Mouse (Mus musculus): ENCODE measurements around the gene Nup35.

The Nup35 gene

GRCm38 (mm10) chr2:80616854-80617737 is at the start of gene Nup35, which contains the start of gene Dusp19:
TSS of gene Nup35 (plus strand) at chr2:80617236.
TSS of gene Dusp19 (plus strand) at chr2:80617045.
- CTCF ChIA-PET, result interaction anchor here in 2 of 4 experiments (0.7 to 1.1 kb wide), 4 partner anchors 16 to 80 kb away, joined by 3 to 4 read pairs (median 4); partner anchors contain the start of gene Nckap1 (in 2 of the 2)
- POLR2A ChIA-PET, result interaction anchor here (0.5 to 1.9 kb wide), 32 partner anchors 9 to 1979 kb away, joined by 3 to 11 read pairs (median 4); partner anchors contain the start of genes Cerkl (in 1 of the 4) and Nckap1 (in 1 of the 4)

GRCm38 (mm10) chr2:80567411-80567810 is 49.6 kb upstream of the Nup35 start:
- POLR2A ChIA-PET, result no interaction called here
- CTCF ChIA-PET, result no interaction called here

DNA sequence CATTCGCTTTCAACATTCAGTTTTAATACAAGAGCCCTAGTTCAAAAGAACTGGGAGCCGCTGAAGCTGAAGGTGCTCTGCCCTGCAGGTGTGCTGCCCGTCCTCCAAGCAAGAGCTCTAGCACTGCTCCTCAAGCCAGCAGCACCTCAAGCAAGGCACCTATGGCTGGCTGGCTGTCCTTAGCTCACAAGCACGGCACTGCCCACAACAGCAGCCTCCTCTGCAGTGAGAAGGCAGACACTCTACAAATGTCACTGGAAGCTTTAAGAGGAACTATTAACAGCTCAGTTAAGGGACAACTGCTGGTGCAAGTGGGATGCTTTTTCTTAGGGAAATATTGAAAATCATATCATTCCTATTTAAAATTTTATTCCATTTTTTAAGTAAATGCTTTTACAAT is 46.4 kb upstream of the Nup35 start:
- ChIA-PET POLR2A (interaction anchor here in 2 of 4 experiments (0.6 to 1.9 kb wide), 6 partner anchors 8 to 46 kb away, joined by 3 to 5 read pairs (median 4); partner anchors contain the start of genes Dusp19 (in 1 of the 2), Nckap1 (in 1 of the 2) and Nup35 (in 1 of the 2)), CTCF (no interaction called here)

- CTCF ChIA-PET, result no interaction called here
- POLR2A ChIA-PET, result interaction anchor here in 2 of 4 experiments (1.0 to 2.1 kb wide), 5 partner anchors 15 to 49 kb away, joined by 3 to 5 read pairs (median 3); no protein-coding TSS in a partner anchor
Observed at GRCm38 (mm10) chr2:80577286-80577685, 39.8 kb upstream of the Nup35 start.

DNA sequence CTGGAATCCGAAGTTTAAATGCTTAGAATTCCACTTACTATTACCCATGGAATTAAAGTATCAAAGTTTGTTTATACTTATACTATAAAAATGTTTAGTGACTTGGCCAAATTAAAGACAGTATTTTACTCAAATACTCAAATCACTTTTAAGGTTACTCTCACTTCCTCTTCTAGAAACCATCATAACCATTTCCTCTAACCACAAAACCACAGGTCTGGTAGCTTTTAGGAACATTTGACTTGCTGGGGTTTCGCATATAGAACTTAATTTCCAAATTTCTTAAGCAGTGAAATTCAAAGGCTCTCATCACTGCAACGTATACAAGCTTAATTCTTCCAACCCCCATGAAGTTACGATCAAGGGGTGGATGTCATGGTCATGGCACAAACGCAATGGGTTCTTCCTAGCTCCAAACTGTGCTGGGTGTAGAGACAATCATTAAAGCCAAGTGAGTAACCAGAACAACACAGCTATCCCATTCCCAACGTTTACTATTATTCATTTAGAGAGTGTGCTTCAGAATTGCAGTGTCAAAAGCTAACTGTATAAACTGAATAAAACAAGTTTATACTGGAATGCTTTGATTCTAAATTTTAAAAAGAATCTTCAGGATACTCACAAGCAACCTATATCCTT is 37.7 kb upstream of the Nup35 start:
- ChIA-PET CTCF (interaction anchor here in 1 of 4 experiments (0.7 kb wide), 1 partner anchor 48 kb away, joined by 3 read pairs; no protein-coding TSS in a partner anchor), POLR2A (interaction anchor here in 2 of 4 experiments (0.8 to 2.2 kb wide), 8 partner anchors 9 to 65 kb away, joined by 3 to 8 read pairs (median 4); partner anchors contain the start of genes Dusp19 (in 1 of the 2) and Nup35 (in 1 of the 2))

DNA sequence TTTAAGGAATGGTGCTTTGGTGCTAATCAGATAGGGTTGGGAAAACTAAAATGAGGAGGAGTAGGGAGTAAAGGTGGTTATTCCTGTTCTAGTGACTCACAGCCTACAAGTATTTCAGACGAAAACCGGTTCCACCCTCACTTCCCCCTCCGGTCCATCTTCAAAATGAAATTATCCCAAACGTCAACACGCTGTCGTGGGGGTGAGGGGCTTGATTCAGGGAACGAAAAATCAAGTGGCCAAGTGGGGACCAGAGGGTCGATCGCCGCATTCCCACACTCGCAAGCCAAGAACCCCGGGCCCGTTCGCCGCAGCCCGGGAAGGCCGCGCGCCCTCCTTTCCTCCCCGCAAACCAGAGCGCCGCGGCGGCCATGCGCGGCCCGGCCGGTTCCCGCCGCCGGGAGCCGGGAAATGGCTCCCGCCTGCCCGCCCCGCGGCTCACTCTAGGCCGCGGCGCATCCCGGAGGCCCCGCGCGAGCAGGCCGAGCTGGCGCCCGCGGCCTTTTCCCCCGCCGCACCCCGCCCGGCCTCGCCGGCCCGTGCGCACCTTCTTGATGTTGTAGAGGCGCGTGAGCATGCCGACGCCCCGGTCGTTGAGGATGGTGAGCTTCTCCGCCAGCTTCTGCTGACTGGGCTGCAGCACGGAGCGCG is 36.6 kb upstream of the Nup35 start:
- ChIA-PET CTCF (interaction anchor here in 2 of 4 experiments (0.9 to 1.3 kb wide), 2 partner anchors 11 to 37 kb away, joined by 3 read pairs; partner anchors contain the start of genes Dusp19 (in 1 of the 2) and Nup35 (in 1 of the 2)), POLR2A (interaction anchor here in 3 of 4 experiments (0.6 to 2.5 kb wide), 10 partner anchors 9 to 58 kb away, joined by 3 to 11 read pairs (median 4); no protein-coding TSS in a partner anchor)

DNA sequence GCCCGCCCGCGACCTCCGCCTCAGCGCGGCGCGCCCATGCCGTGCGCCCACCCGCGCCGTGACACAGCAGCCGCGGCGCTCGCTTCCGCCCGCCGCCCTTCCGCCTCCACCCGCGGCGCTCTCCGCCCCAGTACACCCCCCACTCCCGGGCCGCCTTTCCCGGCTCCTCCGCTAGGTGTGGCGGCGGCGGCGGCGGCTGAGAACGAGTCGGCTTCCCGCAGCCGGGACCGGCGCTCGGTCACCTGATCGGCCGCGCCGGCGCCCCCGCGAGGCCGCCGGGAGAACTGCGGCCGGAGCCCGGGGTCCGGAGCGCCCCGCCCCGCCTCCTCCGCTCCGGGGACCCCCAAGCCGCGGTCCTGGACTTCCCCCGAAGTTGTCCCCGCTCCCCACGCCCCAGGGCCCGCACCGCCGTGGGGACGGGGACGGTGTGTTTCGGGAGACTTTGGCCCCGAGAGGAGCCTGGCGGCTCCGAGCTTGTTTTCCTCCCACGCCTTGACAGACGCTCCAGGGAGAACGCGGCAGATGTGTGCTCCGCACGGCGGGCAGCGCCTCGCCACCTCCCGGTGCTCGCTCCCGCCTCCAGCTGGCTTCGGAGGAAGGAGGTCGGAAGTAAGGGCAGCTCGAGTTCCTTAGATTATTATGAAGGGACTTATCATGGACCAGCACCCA is 35.9 kb upstream of the Nup35 start, which contains the start of gene Nckap1:
Gene Nckap1 (minus strand): TSS at position 338 of the 669 bp plus-strand sequence.
- ChIA-PET POLR2A (interaction anchor here in 3 of 4 experiments (0.6 to 2.5 kb wide), 15 partner anchors 8 to 71 kb away, joined by 3 to 11 read pairs (median 4); partner anchors contain the start of genes Dusp19 (in 1 of the 3) and Nup35 (in 1 of the 3)), CTCF (interaction anchor here in 2 of 4 experiments (0.6 to 1.3 kb wide), 5 partner anchors 11 to 36 kb away, joined by 3 to 4 read pairs (median 3); partner anchors contain the start of genes Dusp19 (in 2 of the 2) and Nup35 (in 2 of the 2))

DNA sequence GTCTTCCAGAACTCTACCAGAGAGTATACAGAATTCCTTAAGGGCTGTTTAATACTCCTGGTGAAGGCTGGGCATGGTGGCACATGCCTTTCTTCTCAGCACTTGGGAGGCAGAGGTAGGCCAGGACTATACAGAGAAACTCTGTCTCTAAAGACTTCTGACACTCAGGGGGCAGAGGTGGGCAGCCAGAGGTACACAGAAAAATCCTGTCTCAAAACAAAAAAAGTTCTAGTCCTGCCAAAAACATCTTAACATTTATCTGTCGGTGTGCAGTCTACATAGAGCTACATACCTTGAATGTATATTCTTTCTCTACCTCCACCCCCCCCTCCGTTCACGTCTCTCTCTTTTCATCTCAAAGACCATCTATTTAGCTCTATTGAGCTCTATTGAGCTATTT is 34.7 kb upstream of the Nup35 start:
- ChIA-PET POLR2A (interaction anchor here in 1 of 4 experiments (2.5 kb wide), 1 partner anchor 21 kb away, joined by 11 read pairs; no protein-coding TSS in a partner anchor), CTCF (interaction anchor here in 2 of 4 experiments (0.6 to 0.8 kb wide), 2 partner anchors 9 to 92 kb away, joined by 3 to 7 read pairs; no protein-coding TSS in a partner anchor)

DNA sequence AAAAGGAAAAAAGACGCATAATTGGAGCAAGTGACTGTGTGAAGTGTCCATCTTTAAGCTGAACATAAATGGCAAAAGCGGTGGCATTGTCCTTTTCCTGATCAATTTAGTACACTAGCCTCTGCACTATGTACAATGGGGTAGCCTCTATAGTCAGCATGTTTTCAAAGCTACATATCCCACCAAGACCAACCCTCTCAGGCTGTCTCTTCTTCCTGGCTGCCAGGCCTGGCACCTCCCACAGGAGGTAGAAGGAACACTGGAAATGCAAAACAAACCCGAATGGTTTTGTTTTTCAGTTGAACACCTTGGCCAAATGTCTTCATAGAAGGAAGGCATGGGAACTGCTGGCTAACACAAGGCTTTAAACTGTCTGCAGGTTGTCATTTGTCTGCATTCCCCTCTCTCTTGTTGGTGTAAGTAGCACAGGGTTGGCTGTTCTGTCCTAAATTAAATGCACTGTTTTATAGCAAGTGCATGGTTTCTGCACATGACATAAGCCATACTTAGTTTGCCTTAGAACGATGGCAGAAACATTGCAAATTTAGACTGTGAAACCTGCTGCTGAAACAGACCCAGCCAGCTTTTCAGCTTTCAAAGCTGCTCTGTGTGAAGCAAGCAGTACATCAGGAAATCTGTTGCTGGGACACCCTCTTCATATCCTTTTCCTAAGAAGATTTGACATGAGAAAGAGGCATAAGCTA is 22.7 kb upstream of the Nup35 start:
- POLR2A ChIA-PET, result interaction anchor here in 2 of 4 experiments (0.8 to 2.0 kb wide), 5 partner anchors 10 to 23 kb away, joined by 3 to 9 read pairs (median 5); partner anchors contain the start of genes Dusp19 (in 1 of the 2), Nckap1 (in 1 of the 2) and Nup35 (in 1 of the 2)
- CTCF ChIA-PET, result interaction anchor here in 2 of 4 experiments (0.6 to 0.7 kb wide), 2 partner anchors 52 to 57 kb away, joined by 4 to 5 read pairs; no protein-coding TSS in a partner anchor

- POLR2A ChIA-PET, result no interaction called here
- CTCF ChIA-PET, result no interaction called here
Observed at GRCm38 (mm10) chr2:80596960-80597359, 20.1 kb upstream of the Nup35 start.

GRCm38 (mm10) chr2:80599850-80600249 is 17.2 kb upstream of the Nup35 start:
- ChIA-PET CTCF (no interaction called here), POLR2A (interaction anchor here in 1 of 4 experiments (1.4 kb wide), 1 partner anchor 17 kb away, joined by 5 read pairs; the partner anchor contains the start of genes Dusp19 and Nup35)

- ChIA-PET CTCF (no interaction called here), POLR2A (interaction anchor here in 1 of 4 experiments (0.6 kb wide), 1 partner anchor 542 kb away, joined by 3 read pairs; no protein-coding TSS in a partner anchor)
Observed at GRCm38 (mm10) chr2:80600611-80601010, 16.4 kb upstream of the Nup35 start.

- CTCF ChIA-PET, result interaction anchor here in 3 of 4 experiments (0.7 to 1.4 kb wide), 3 partner anchors 21 to 71 kb away, joined by 3 to 15 read pairs (median 3); no protein-coding TSS in a partner anchor
Observed at GRCm38 (mm10) chr2:80602756-80603155, 14.3 kb upstream of the Nup35 start.

DNA sequence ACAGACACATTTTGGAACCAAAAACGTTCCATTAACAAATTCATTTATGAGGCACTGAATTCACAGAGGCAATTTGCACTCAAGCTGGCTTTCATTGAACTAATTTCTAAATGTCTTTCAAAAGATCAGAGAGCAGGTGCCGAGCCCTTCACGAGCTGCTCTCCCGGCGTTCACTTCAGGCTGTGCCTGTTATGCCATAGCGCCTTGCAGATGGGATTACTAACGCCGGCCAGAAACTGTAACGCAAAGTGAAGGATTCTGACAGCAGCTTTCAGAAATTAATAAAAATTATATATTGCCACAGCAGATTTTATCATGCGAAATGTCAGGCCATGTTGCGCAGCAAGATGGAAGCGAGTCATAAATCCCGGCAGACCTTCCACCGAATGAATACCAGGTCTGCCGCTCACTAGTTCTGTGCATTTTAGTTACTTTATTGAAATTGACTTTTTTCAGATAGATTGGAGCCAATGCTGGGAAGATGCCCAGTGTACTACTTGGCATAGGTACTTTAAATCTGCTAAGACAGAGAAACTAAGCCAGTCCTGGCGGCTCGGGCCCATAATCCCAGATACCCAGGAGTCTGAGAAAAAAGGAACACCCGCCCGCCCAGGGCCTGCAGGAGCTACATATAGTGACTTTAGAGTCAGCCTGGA is 13.1 kb upstream of the Nup35 start:
- ChIA-PET CTCF (no interaction called here), POLR2A (interaction anchor here (0.6 to 2.9 kb wide), 8 partner anchors 13 to 365 kb away, joined by 3 to 11 read pairs (median 4); partner anchors contain the start of genes Dusp19 (in 3 of the 4), Nup35 (in 3 of the 4) and Nckap1 (in 1 of the 4))

More at GRCm38 (mm10) chr2:80602756-80603155, 14.3 kb upstream of the Nup35 start:
- POLR2A ChIA-PET, result interaction anchor here in 3 of 4 experiments (0.8 to 2.9 kb wide), 5 partner anchors 14 to 22 kb away, joined by 4 to 11 read pairs (median 5); partner anchors contain the start of genes Nckap1 (in 3 of the 3), Dusp19 (in 2 of the 3) and Nup35 (in 2 of the 3)

DNA sequence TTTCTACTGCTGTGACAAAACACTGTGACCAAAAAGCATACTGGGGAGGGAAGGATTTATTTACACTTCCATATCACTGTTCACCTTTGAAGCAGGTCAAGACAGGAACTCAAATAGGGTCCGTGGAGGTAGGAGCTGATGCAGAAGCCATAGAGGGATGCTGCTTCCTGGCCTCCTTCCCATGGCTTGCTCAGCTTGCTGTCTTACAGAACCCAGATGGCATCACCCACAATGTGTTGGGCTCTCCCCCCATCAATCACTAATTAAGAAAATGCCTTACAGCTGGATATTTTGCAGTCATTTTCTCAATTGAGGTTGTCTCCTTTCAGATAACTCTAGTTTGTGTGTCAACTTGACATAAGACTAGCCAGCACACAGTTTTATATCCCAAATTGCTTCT is 4.8 kb upstream of the Nup35 start:
- ChIA-PET CTCF (no interaction called here), POLR2A (no interaction called here)

GRCm38 (mm10) chr2:80612796-80613195 is 4.2 kb upstream of the Nup35 start:
- CTCF ChIA-PET, result no interaction called here
- POLR2A ChIA-PET, result no interaction called here
